Mouse (Mus musculus): Measurements from ENCODE around the gene Zfp941. TPM values are rescaled to one million over a fixed set of nuclear protein-coding genes. Genes with fewer than 3 reads are reported as not detected.

Zfp941 gene
- total and polyA plus RNA-seq, 3 experiments: 0.34 TPM; not detected in 2

GRCm38 (mm10) chr7:140860728-140861127 lies 38.8 kb upstream of the Zfp941 start:
- H3K36me3 ChIP-seq (replicated peaks in 1 of 2; ENCODE audit: control insufficient read depth in 1 of 2, insufficient read depth in 1 of 2, low read length in 1 of 2): peaks cover 65 to 75% of the 10 kb centered on the region in 2 experiments
- DNase-seq (ENCODE audit: extremely low read depth): no peak
- H3K4me3 ChIP-seq (replicated peaks in 1 of 3; ENCODE audit: low read depth in 2 of 3, low read length in 2 of 3, poor library complexity in 1 of 3): no peak overlapping the region
- H3K79me2 ChIP-seq (replicated peaks; ENCODE audit: control insufficient read depth, extremely low read depth, insufficient read depth, poor library complexity, severe bottlenecking): peaks cover 25% of the 10 kb centered on the region
- H3K9ac ChIP-seq (ENCODE audit: insufficient read depth, low read depth): no peak overlapping the region
- no peak overlapping the region for H3K27ac ChIP-seq (ENCODE audit: insufficient read depth, low read depth)
- H3K9me3 ChIP-seq (replicated peaks; ENCODE audit: low read length): no peaks in the 10 kb centered on the region
- TF ChIP-seq CHD2 (IDR thresholded peaks at IDR 0.05; ENCODE audit: low read length): no peak
- TF ChIP-seq PAX5 (IDR thresholded peaks at IDR 0.05; ENCODE audit: low read length): no peak
- no peak for TF ChIP-seq USF1 (IDR thresholded peaks at IDR 0.05; ENCODE audit: low read depth, low read length)
- no peak for TF ChIP-seq KAT2A (IDR thresholded peaks at IDR 0.05; ENCODE audit: insufficient replicate concordance, low read length)
- TF ChIP-seq ETS1 (conservative IDR thresholded peaks at IDR 0.05; ENCODE audit: low read depth, low read length): no peak
- TF ChIP-seq E2F4 (IDR thresholded peaks at IDR 0.05; ENCODE audit: insufficient replicate concordance, low read depth, low read length): no peak
- in situ Hi-C loops (cut with MboI; ENCODE audit: low pct_ligation_motif_present, low pct_unique_long_range_greater_than_20kb, low sequenced_read_pairs): no loop called here
- dilution Hi-C loops (cut with MboI; ENCODE audit: extremely low pct_ligation_motif_present, extremely low pct_unique_long_range_greater_than_20kb, low sequenced_read_pairs): no loop called here
- no peak overlapping the region for H3K4me2 ChIP-seq (ENCODE audit: insufficient read depth, low read depth, poor library complexity, severe bottlenecking)
- H3K27me3 ChIP-seq (replicated peaks): no peaks in the 10 kb centered on the region
- peaks cover 17 to 24% of the 10 kb centered on the region in 2 experiments for H3K4me1 ChIP-seq (ENCODE audit: control insufficient read depth in 1 of 2, insufficient read depth in 2 of 2)

DNA sequence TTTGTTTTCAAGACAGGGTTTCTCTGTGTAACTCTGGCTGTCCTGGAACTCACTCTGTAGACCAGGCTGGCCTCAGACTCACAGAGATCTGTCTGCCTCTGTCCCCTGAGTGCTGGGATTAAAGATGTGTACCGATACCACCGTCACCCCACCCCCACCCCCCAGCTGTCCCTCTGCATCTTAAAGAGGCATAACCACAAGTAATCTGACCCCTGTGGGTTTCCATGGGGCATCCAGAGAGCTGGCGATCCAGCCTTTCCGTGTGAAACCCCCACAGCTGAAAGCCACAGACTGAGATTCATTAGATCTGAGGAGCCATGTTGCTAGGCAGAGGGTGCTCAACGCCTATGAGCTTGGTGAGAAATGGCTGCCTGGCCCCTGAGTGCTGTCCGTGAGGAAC lies 38.0 kb upstream of the Zfp941 start:
- Histone ChIP-seq H3K27ac (ENCODE audit: insufficient read depth, low read depth) (no peak overlapping the region), H3K27me3 (replicated peaks) (no peaks in the 10 kb centered on the region), H3K79me2 (replicated peaks; ENCODE audit: control insufficient read depth, extremely low read depth, insufficient read depth, poor library complexity, severe bottlenecking) (peaks cover 32% of the 10 kb centered on the region), H3K9ac (ENCODE audit: insufficient read depth, low read depth) (no peak overlapping the region), H3K4me1 (ENCODE audit: control insufficient read depth in 1 of 2, insufficient read depth in 2 of 2) (peaks cover 20 to 29% of the 10 kb centered on the region in 2 experiments), H3K4me2 (ENCODE audit: insufficient read depth, low read depth, poor library complexity, severe bottlenecking) (0 out of 2 replicates have a peak overlapping the region, but pooled peaks have one; percentile 4), H3K9me3 (replicated peaks; ENCODE audit: low read length) (no peaks in the 10 kb centered on the region), H3K36me3 (replicated peaks in 1 of 2; ENCODE audit: control insufficient read depth in 1 of 2, insufficient read depth in 1 of 2, low read length in 1 of 2) (peaks cover 58 to 70% of the 10 kb centered on the region in 2 experiments), H3K4me3 (replicated peaks in 1 of 3; ENCODE audit: low read depth in 2 of 3, low read length in 2 of 3, poor library complexity in 1 of 3) (no peak overlapping the region)
- in situ Hi-C loops (cut with MboI; ENCODE audit: low pct_ligation_motif_present, low pct_unique_long_range_greater_than_20kb, low sequenced_read_pairs) (no loop called here), dilution Hi-C loops (cut with MboI; ENCODE audit: extremely low pct_ligation_motif_present, extremely low pct_unique_long_range_greater_than_20kb, low sequenced_read_pairs) (no loop called here)
- TF ChIP-seq HCFC1 (IDR thresholded peaks at IDR 0.05; ENCODE audit: low read depth, low read length) (no peak), MAFK (IDR thresholded peaks at IDR 0.05; ENCODE audit: insufficient replicate concordance, low read length) (no peak), UBTF (IDR thresholded peaks at IDR 0.05; ENCODE audit: low read depth, low read length) (no peak), RCOR1 (conservative IDR thresholded peaks at IDR 0.05; ENCODE audit: low read depth, low read length) (no peak), CHD2 (IDR thresholded peaks at IDR 0.05; ENCODE audit: low read length) (no peak)
- DNase-seq (ENCODE audit: extremely low read depth): no peak

GRCm38 (mm10) chr7:140858746-140859145 lies 36.8 kb upstream of the Zfp941 start:
- peak overlapping the region; percentile 79 for H3K4me2 ChIP-seq (ENCODE audit: insufficient read depth, low read depth, poor library complexity, severe bottlenecking)
- peaks cover 22 to 35% of the 10 kb centered on the region in 2 experiments for H3K4me1 ChIP-seq (ENCODE audit: control insufficient read depth in 1 of 2, insufficient read depth in 2 of 2)
- no peaks in the 10 kb centered on the region for H3K27me3 ChIP-seq (replicated peaks)
- TF ChIP-seq PAX5 (IDR thresholded peaks at IDR 0.05; ENCODE audit: low read length) (no peak), SIN3A (IDR thresholded peaks at IDR 0.05; ENCODE audit: low read length) (no peak), ZMIZ1 (IDR thresholded peaks at IDR 0.05; ENCODE audit: low read depth, low read length) (no peak), RCOR1 (conservative IDR thresholded peaks at IDR 0.05; ENCODE audit: low read depth, low read length) (no peak), ETS1 (conservative IDR thresholded peaks at IDR 0.05; ENCODE audit: low read depth, low read length) (no peak), CHD2 (IDR thresholded peaks at IDR 0.05; ENCODE audit: low read length) (no peak), MXI1 (IDR thresholded peaks at IDR 0.05; ENCODE audit: low read depth, low read length) (no peak), ZKSCAN1 (IDR thresholded peaks at IDR 0.05; ENCODE audit: borderline replicate concordance, low read depth, low read length) (no peak), MEF2A (IDR thresholded peaks at IDR 0.05; ENCODE audit: borderline replicate concordance, low read depth, low read length) (no peak), MAFK (IDR thresholded peaks at IDR 0.05; ENCODE audit: insufficient replicate concordance, low read length) (no peak), POLR2AphosphoS2 (IDR thresholded peaks at IDR 0.05; ENCODE audit: low read depth, low read length) (no peak), USF1 (IDR thresholded peaks at IDR 0.05; ENCODE audit: low read depth, low read length) (no peak), TCF12 (IDR thresholded peaks at IDR 0.05; ENCODE audit: low read depth, low read length) (no peak), RAD21 (IDR thresholded peaks at IDR 0.05; ENCODE audit: low read depth, low read length) (no peak), POLR2A (IDR thresholded peaks at IDR 0.05; ENCODE audit: low read depth, low read length) (no peak), TBP (conservative IDR thresholded peaks at IDR 0.05; ENCODE audit: low read depth, low read length) (no peak)
- peaks cover 35% of the 10 kb centered on the region for H3K79me2 ChIP-seq (replicated peaks; ENCODE audit: control insufficient read depth, extremely low read depth, insufficient read depth, poor library complexity, severe bottlenecking)
- dilution Hi-C loops (cut with MboI; ENCODE audit: extremely low pct_ligation_motif_present, extremely low pct_unique_long_range_greater_than_20kb, low sequenced_read_pairs): no loop called here
- H3K9me3 ChIP-seq (replicated peaks; ENCODE audit: low read length): no peaks in the 10 kb centered on the region
- no peak overlapping the region for H3K27ac ChIP-seq (ENCODE audit: insufficient read depth, low read depth)
- no peak for DNase-seq (ENCODE audit: extremely low read depth)
- H3K4me3 ChIP-seq (replicated peaks in 1 of 3; ENCODE audit: low read depth in 2 of 3, low read length in 2 of 3, poor library complexity in 1 of 3): peak overlapping the region; percentile 84 to 98 (median 92)
- H3K9ac ChIP-seq (ENCODE audit: insufficient read depth, low read depth): peak overlapping the region; percentile 97; the same call in 1 of the 2 replicates
- H3K36me3 ChIP-seq (replicated peaks in 1 of 2; ENCODE audit: control insufficient read depth in 1 of 2, insufficient read depth in 1 of 2, low read length in 1 of 2): peaks cover 55 to 70% of the 10 kb centered on the region in 2 experiments
- in situ Hi-C loops (cut with MboI; ENCODE audit: low pct_ligation_motif_present, low pct_unique_long_range_greater_than_20kb, low sequenced_read_pairs): no loop called here

Measured in CH12.LX (cell line).